Mouse (Mus musculus): ENCODE measurements around the gene Ate1. TPM values are rescaled to one million over a fixed set of nuclear protein-coding genes. Genes with fewer than 3 reads are reported as not detected.

The Ate1 gene
- total RNA-seq, 1 experiment = 25.7 TPM

GRCm38 (mm10) chr7:130547635-130548175 is 27.5 kb upstream of the Ate1 start:
- peak overlapping the region in 1 of 2 experiments; percentile 86; a peak in 2 of 4 replicates for H3K4me3 ChIP-seq (ENCODE audit: insufficient read depth in 1 of 2, low read depth in 1 of 2, low read length in 2 of 2, poor library complexity in 1 of 2, severe bottlenecking in 1 of 2)
- no peak overlapping the region for H3K9ac ChIP-seq (ENCODE audit: insufficient read depth, low read depth, low read length, poor library complexity, severe bottlenecking)
- no peak for DNase-seq (ENCODE audit: low read depth, low spot score)
- H3K9me3 ChIP-seq (ENCODE audit: control insufficient read depth, insufficient read depth, low read depth, low read length) = no peaks in the 10 kb centered on the region
- no peak overlapping the region for H3K27ac ChIP-seq (ENCODE audit: insufficient read depth, low read depth, low read length, poor library complexity, severe bottlenecking)
- peaks cover 1 to 8% of the 10 kb centered on the region in 2 experiments; a peak in 2 of 4 replicates for H3K4me1 ChIP-seq (ENCODE audit: control insufficient read depth in 2 of 2, insufficient read depth in 2 of 2, low read length in 2 of 2, poor library complexity in 1 of 2)
- peaks cover 10% of the 10 kb centered on the region for H3K36me3 ChIP-seq (ENCODE audit: control insufficient read depth, insufficient read depth, low read length, poor library complexity, severe bottlenecking)
- TF ChIP-seq CHD2 (IDR thresholded peaks at IDR 0.05; ENCODE audit: low read depth, low read length) (no peak), HCFC1 (IDR thresholded peaks at IDR 0.05; ENCODE audit: borderline replicate concordance, insufficient read depth, low read length) (no peak), MAFK (IDR thresholded peaks at IDR 0.05; ENCODE audit: insufficient read depth, low read depth, low read length) (no peak), ZC3H11A (IDR thresholded peaks at IDR 0.05; ENCODE audit: borderline replicate concordance, low read depth, low read length) (no peak), ZNF384 (IDR thresholded peaks at IDR 0.05; ENCODE audit: low read depth, low read length) (no peak)
- in situ Hi-C loops (cut with MboI; ENCODE audit: low sequenced_read_pairs in 2 of 2, unreplicated experiment in 2 of 2) = no loop called here

GRCm38 (mm10) chr7:130546791-130547484 is 26.8 kb upstream of the Ate1 start:
- Histone ChIP-seq H3K4me3 (ENCODE audit: insufficient read depth in 1 of 2, low read depth in 1 of 2, low read length in 2 of 2, poor library complexity in 1 of 2, severe bottlenecking in 1 of 2) (peak overlapping the region; percentile 86 to 90), H3K27ac (ENCODE audit: insufficient read depth, low read depth, low read length, poor library complexity, severe bottlenecking) (peak overlapping the region; percentile 93), H3K36me3 (ENCODE audit: control insufficient read depth, insufficient read depth, low read length, poor library complexity, severe bottlenecking) (peaks cover 10% of the 10 kb centered on the region), H3K4me1 (ENCODE audit: control insufficient read depth in 2 of 2, insufficient read depth in 2 of 2, low read length in 2 of 2, poor library complexity in 1 of 2) (peaks cover 0 to 8% of the 10 kb centered on the region in 2 experiments; a peak in 1 of 4 replicates), H3K9ac (ENCODE audit: insufficient read depth, low read depth, low read length, poor library complexity, severe bottlenecking) (peak overlapping the region; percentile 98), H3K9me3 (ENCODE audit: control insufficient read depth, insufficient read depth, low read depth, low read length) (no peaks in the 10 kb centered on the region)
- DNase-seq (ENCODE audit: low read depth, low spot score) = peak; percentile 91
- TF ChIP-seq ZNF384 (IDR thresholded peaks at IDR 0.05; ENCODE audit: low read depth, low read length) (0 out of 2 replicates have a peak, but pooled peaks have one; percentile 21), MAFK (IDR thresholded peaks at IDR 0.05; ENCODE audit: insufficient read depth, low read depth, low read length) (no peak), HCFC1 (IDR thresholded peaks at IDR 0.05; ENCODE audit: borderline replicate concordance, insufficient read depth, low read length) (peak; percentile 68; the same call in 1 of the 2 replicates)
- in situ Hi-C loops (cut with MboI; ENCODE audit: low sequenced_read_pairs in 2 of 2, unreplicated experiment in 2 of 2) = no loop called here

- no peak for DNase-seq (ENCODE audit: low read depth, low spot score)
- H3K27ac ChIP-seq (ENCODE audit: insufficient read depth, low read depth, low read length, poor library complexity, severe bottlenecking) = peak overlapping the region; percentile 93
- peaks cover 14% of the 10 kb centered on the region for H3K36me3 ChIP-seq (ENCODE audit: control insufficient read depth, insufficient read depth, low read length, poor library complexity, severe bottlenecking)
- TF ChIP-seq ZC3H11A (IDR thresholded peaks at IDR 0.05; ENCODE audit: borderline replicate concordance, low read depth, low read length) = no peak
- no peak for TF ChIP-seq ZNF384 (IDR thresholded peaks at IDR 0.05; ENCODE audit: low read depth, low read length)
- no peak for TF ChIP-seq MAFK (IDR thresholded peaks at IDR 0.05; ENCODE audit: insufficient read depth, low read depth, low read length)
- TF ChIP-seq HCFC1 (IDR thresholded peaks at IDR 0.05; ENCODE audit: borderline replicate concordance, insufficient read depth, low read length) = no peak
- peak overlapping the region; percentile 86 to 90 for H3K4me3 ChIP-seq (ENCODE audit: insufficient read depth in 1 of 2, low read depth in 1 of 2, low read length in 2 of 2, poor library complexity in 1 of 2, severe bottlenecking in 1 of 2)
- no peaks in the 10 kb centered on the region for H3K9me3 ChIP-seq (ENCODE audit: control insufficient read depth, insufficient read depth, low read depth, low read length)
- peaks cover 0 to 8% of the 10 kb centered on the region in 2 experiments; a peak in 1 of 4 replicates for H3K4me1 ChIP-seq (ENCODE audit: control insufficient read depth in 2 of 2, insufficient read depth in 2 of 2, low read length in 2 of 2, poor library complexity in 1 of 2)
- H3K9ac ChIP-seq (ENCODE audit: insufficient read depth, low read depth, low read length, poor library complexity, severe bottlenecking) = peak overlapping the region; percentile 98
- in situ Hi-C loops (cut with MboI; ENCODE audit: low sequenced_read_pairs in 2 of 2, unreplicated experiment in 2 of 2) = no loop called here
These were observed 26.2 kb upstream of the Ate1 start for GRCm38 (mm10) chr7:130546421-130546790.

- TF ChIP-seq MAFK (IDR thresholded peaks at IDR 0.05; ENCODE audit: insufficient read depth, low read depth, low read length) (no peak), HCFC1 (IDR thresholded peaks at IDR 0.05; ENCODE audit: borderline replicate concordance, insufficient read depth, low read length) (no peak), ZC3H11A (IDR thresholded peaks at IDR 0.05; ENCODE audit: borderline replicate concordance, low read depth, low read length) (no peak), CHD2 (IDR thresholded peaks at IDR 0.05; ENCODE audit: low read depth, low read length) (no peak), ZNF384 (IDR thresholded peaks at IDR 0.05; ENCODE audit: low read depth, low read length) (no peak)
- H3K9me3 ChIP-seq (ENCODE audit: control insufficient read depth, insufficient read depth, low read depth, low read length) = no peaks in the 10 kb centered on the region
- in situ Hi-C loops (cut with MboI; ENCODE audit: low sequenced_read_pairs in 2 of 2, unreplicated experiment in 2 of 2) = no loop called here
- DNase-seq (ENCODE audit: low read depth, low spot score) = no peak
- no peak overlapping the region; the same call in 1 of the 2 replicates for H3K27ac ChIP-seq (ENCODE audit: insufficient read depth, low read depth, low read length, poor library complexity, severe bottlenecking)
- H3K9ac ChIP-seq (ENCODE audit: insufficient read depth, low read depth, low read length, poor library complexity, severe bottlenecking) = peak overlapping the region; percentile 98; the same call in 1 of the 2 replicates
- H3K4me3 ChIP-seq (ENCODE audit: insufficient read depth in 1 of 2, low read depth in 1 of 2, low read length in 2 of 2, poor library complexity in 1 of 2, severe bottlenecking in 1 of 2) = peak overlapping the region; percentile 86 to 90
- H3K36me3 ChIP-seq (ENCODE audit: control insufficient read depth, insufficient read depth, low read length, poor library complexity, severe bottlenecking) = peaks cover 17% of the 10 kb centered on the region
- H3K4me1 ChIP-seq (ENCODE audit: control insufficient read depth in 2 of 2, insufficient read depth in 2 of 2, low read length in 2 of 2, poor library complexity in 1 of 2) = peaks cover under 1 to 9% of the 10 kb centered on the region in 2 experiments; a peak in 1 of 4 replicates
These were observed 25.7 kb upstream of the Ate1 start for GRCm38 (mm10) chr7:130545893-130546292.

Measured in ES-E14 (cell line).